Mouse (Mus musculus) cerebellum, adult 18-20 months (tissue): ENCODE data around the gene Zdhhc12.
A peak's percentile ranks its signal among the peaks of the same experiment; 100 is the strongest.

Experiments
- DNase-seq, 2 experiments: peaks; one replicate each; pipeline ENCODE4 v3.0.0; 2021

Gene Zdhhc12

DNA sequence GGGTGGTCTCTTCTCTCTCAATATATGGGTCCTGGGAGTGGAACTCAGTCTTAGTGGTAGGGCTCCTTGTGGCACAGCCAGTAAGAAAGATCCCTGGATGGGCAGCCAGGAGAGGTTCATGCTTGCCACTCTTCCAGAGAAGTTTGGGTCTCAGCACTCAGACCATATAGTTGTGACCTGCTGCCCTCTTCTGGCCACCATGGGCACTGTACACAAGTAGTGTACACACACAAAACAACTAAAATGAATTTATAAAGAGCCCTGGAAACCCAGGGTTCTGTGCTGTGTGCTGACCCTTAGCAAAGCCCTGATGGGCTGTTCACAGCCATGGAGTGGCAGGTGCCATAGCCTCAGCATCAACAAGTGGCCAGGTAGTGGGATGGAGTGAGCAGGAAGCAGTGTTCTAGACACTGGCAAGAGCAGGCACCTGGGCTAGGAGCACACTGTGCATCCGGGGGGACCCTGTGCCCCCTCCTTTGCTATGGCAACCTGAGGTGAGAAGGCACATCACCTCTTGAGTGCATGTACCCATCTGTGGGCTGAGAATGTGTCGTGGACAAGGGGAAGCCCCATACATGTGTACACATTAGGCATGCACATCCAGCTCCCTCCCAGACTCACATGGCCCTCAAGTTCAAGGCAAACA is 2.6 kb upstream of the Zdhhc12 start:
- DNase-seq, result peak; percentile 39 to 41

DNA sequence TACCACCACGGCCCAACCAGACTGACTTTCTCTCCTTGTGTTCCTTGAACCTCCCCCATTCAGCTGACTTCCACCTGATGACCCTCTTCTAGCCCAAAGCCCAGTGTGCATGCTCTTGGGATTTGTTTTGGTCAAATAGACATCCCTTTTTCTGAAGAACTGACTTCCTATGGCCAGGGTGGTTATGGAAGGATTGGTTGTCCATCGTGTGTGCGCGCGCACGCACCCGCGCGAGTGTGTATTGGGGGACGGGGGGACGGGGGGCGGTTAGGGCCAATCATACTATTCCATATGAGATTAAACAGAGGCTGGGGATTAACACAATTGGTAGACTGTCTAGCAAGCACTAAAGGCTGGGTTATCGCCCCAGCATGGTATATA is 750 bp upstream of the Zdhhc12 start:
- no peak for DNase-seq

DNA sequence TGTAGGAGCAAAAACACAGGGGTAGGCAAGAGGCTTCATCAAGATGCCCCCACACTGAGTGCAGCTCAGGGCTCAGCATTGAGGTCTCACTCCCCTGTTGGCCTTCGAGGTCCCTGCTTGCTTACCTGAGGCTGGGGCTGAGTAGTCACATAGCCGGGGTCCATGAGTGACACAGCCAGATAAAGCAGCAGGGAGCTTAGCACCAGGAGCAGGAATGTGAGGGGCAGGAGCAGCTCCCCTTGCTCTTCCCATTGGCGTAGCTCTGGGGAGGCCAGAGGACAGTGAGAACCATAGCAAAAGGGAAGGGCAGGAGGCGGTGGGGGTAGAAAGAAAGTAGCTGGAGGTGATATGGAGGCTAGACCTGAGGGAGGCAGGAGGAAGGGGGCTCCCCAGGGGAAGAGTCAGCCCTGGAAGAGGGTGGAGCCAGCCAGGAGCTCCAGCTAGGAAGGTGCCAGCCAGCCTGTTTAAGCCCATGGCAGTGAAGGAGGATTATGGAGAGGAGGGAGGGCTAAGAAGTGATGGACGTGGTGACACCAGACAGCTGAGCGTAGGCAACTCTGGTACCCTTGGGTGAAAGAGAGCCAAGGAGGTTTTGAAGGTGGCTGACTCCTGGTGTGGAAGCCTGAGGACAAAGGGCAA is 1.0 kb downstream of the Zdhhc12 start:
- no peak for DNase-seq

DNA sequence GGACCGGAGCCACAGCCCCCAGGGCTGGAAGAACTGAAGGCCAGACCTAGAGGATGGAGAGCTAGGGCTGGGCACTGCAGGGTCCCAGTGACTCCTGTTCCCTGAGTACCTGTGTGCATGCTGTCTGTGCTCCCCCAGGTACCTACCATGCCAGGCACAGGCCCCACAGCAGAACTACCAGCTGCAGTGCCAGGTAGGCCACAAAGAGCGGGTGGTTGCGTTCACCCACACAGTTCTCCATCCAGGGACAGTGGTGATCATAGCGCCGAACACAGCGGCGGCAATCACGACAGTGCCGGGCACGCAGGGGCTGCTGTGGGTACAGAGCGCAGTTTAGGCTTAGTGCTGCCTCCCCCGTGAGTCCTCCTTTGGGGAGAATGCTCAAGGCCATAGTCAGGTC is 1.9 kb downstream of the Zdhhc12 start:
- no peak for DNase-seq

DNA sequence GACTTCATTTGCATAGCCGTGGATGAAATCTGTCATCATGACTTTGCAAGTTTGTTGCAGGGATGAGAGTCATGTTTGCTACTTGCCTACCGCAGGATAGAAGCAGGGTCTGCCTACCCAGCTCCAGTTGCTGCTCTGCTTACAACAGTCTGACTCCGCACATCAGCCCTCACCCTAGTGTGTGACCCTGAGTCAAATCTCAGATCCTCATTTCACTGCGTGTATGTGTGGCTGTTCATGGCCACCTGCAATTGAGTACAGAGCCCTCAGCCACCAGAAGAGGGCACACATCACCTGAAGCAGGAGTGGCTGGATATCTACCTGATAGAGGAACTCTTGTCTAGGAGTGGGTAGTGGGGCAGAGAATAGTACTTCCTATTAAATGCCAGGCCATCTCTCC is 6.1 kb downstream of the Zdhhc12 start:
- DNase-seq, result no peak

DNA sequence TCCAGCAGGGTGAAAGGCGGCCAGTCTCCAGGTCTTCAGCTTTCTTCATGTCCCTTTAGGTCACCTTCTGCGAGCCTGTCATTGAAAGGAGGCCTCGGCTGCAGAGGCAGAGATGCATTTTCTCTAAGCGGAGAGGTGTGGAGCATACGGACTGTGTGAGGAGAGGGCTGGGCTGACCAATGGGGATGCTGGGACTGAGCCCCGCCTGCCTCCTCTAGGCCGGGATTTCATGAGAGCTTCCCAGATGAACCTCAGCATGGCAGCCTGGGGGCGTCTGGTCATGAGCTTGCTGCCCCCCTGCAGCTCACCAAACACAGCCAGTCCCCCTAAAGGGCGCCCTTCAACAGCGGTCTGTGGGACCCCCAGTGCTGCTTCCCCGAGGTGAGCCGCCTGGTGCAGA is 8.8 kb downstream of the Zdhhc12 start:
- no peak for DNase-seq

DNA sequence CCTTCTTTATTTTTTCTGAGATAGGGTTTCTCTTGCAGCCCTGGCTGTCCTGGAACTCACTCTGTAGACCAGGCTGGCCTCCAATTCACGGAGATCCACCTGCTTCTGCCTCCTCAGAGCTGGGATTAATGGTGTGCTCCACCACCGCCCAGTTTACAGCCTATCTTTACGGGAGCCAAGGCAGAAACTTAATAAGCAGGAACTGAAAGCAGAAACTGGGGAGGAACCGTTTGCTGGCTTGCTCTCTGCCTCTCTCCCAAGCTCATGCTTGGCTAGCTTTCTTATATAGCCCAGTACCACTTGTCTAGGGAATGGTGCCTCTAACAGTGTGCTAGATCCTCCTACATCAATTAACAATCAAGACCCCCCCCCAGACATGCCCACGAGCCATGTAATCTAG is 9.3 kb downstream of the Zdhhc12 start:
- no peak for DNase-seq

DNA sequence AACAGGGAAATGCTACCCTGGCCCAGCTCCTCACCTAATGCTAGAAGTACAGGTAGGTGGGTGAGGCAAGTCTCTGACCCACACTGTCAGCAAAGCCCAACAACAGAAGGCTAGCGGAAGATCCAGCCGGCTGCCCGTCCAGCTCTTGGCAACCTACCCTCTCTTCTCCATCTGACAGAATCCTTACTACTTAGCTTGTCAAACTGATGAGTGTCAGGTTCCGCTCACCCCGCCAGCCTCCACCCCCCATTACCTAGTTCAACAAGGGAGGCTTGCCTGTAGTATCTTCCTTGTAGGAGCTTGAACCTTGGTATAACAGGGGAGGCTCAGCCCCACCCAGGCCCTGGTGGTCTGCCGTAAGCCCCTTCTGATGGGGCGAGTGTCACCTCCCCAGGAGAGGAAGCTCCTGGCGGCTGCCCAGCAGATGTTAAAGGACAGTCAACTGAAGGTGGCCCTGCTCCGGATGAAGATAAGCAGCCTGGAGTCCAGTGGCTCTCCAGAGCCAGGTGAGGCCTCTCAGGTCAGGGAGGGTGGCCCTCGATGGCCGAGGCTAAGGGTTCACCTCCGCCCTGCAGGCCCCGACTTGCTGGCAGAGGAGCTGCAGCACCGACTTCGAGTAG is 13.2 kb downstream of the Zdhhc12 start:
- DNase-seq, result no peak

DNA sequence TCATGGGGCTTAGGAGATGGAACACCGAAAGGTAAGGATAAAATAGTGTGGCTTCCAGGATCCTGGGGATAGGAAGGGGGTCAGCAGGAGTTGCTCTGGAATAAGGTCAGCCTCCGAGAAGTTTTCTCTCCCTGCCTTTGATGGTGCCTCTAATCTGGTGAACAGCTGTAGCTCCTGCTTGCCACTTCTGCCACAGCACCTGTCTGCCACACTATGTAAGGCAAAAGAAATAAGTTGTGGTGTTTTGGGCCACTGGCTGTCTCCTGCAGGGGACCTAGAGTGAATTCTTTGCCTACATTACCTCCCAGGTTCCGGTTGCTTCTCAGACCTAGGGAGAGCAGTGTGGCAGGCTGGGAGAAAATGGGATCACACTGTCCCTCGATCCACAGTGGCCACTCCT is 14.7 kb downstream of the Zdhhc12 start:
- no peak for DNase-seq

DNA sequence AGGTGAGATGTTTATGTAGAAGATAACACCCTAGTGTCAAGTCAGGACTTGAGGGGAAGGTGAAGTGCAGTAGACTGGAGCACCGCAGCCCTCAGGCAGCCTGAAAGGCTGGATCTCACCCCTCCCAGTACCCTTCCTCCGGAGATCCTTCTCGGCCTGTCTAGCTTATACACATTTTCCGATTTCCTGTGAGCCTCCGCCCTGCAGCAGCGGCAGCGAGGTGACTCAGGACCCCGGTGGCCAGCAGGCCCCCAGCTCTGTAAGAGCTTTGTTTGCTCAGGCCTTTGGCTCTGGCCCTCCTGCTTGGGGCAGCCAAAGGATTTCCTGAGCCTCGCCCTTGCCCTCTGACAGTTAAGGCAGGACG is 15.1 kb downstream of the Zdhhc12 start:
- DNase-seq, result no peak

DNA sequence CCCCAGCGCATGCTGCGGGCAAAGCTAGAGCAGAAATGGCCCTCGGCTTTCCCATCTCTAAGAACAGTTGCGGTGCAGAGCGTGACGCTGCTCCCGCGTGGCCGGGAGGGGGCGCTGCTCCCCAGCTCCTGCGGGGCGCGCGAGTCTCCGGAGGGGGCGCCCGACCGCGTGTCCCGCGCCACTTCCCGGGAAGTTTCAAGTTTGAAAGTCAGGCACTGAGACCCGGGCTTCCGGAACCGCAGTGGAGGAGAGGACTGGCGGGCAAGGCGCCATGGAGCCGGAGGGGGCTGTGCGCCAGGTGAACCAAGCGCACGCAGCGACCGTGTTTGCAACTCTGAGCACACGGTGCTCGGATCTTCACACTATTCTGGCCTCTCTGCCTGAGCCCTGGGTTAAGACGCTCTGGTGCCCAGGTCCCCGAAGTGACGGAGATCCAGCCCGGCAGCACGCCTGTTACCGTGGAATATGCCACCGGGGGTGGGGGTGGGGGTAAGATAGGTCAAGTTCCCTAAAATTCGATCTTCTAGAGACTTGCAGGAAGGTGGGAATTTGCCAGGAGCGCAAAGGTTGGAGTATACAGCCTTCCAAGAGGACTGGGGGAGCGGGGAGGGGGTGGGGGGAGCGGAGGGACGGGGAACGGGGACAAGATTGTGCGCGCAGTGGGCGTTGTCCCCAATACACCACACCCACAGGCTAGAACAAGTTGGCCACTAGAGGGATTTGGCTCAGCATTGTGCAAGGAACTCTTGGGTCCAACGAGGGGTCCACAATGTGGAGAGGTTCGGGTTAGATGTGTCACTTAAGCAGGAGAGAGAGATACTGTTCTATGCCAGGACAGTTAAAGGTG is 15.7 kb downstream of the Zdhhc12 start, which contains the start of gene Pkn3:
Gene Pkn3, plus strand, starts transcription at position 183 of the 847 bp plus-strand sequence.
- peak; percentile 63 to 85 for DNase-seq

DNA sequence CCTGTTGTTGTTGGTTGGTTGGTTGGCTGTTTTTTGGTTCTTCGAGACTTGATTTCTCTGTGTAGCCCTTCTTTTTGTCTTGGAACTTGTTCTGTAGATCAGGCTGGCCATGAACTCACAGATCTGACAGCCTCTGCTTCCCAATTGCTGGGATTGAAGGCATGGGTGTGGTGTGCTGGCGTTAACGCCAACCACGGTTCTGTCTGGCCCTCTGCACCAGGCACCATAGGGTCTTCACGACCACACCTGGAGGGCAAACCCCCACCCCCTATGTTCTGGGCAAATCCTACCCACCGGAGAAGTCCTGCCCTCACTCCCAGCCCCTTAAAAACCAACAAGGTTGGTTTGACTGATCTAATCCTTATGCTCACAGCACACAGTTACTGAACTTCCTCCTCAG is 16.5 kb downstream of the Zdhhc12 start:
- DNase-seq, result no peak

DNA sequence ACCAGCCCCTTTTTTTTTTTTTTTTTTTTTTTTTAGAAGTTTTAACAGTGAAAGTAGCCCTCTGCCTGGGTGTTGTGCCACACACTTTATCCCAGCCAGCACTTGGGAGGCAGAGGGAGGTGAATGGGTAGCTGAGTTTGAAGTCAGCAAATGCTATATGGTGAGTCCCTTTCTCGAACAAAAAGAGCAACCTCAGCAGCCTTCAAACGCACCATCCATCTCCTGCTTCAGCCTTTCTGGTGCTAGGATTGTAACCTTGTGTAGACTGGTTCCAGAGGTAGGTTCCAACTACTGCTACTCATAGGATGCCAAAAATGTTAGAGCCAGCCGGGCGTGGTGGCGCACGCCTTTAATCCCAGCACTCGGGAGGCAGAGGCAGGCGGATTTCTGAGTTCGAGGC is 17.0 kb downstream of the Zdhhc12 start:
- DNase-seq, result no peak

DNA sequence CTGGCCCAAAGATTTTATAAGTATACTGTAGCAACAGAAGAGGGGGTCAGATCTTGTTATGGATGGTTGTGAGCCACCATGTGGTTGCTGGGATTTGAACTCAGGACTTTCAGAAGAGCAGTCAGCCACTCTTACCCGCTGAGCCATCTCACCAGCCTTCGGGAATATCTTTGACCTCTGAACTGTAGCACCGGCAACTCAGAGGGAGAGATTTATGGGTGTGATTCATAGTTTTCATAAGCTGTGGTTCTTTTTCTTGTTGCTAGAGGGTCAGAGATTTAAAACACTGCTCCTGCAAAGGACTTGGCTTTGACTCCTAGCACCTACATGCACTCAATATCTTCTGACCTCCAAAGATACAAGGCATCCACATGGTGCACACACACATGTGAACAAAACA is 17.8 kb downstream of the Zdhhc12 start:
- DNase-seq, result no peak

DNA sequence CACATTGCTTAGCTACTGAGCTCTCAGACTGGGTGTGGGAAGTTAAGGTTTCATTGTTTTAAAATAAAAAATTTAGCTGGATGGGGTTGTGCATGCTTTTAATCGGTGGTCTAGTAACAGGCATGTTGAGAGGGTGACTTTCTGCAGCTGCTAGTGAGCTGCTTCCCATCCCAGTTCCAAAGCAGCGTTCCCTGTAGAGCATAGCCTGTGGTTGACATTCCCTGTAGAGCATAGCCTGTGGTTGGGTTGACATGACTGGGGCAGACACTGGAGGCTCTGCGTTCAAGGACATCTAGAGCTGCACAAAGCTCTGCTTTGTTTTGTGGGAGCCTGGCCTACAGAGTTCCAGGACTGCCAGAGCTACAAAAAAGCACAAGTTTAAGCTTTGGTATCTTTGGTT is 20.2 kb downstream of the Zdhhc12 start:
- no peak for DNase-seq

DNA sequence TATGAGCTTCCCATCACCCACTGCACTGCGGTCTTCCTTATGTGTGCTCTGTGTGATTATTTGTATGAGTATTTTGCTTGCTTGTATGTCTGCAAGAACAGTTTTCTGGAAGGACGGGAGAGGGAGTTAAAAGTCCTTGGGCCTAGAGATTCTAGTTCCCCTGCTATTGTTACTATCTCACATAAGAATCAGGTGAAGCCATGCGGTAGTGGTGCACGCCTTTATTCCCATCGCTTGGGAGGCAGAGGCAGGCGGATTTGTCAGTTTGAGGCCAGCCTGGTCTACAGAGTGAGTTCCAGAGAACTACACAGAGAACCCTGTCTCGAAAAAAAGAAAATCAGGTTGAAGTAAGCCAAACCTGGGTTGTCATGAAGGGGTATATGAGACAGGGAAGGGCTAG is 20.6 kb downstream of the Zdhhc12 start:
- DNase-seq, result no peak

DNA sequence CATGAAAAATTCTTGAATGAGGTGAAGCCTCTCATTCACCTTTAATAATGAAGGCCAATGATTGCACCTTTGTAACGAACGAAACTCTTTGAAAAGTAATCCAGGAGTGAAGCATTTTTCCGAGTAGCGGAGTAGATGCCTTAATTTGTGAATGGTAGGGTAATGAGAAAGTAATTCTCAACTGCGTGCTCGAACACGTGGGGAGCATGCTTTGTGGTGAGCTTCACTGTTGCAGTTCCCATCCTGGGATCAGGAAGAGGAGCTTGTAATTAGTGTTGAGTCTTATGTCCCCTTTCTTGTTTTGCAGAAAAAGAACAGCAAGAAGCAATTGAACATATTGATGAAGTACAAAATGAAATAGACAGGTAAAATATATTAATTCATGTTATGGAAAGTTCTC is 25.5 kb downstream of the Zdhhc12 start:
- no peak for DNase-seq

DNA sequence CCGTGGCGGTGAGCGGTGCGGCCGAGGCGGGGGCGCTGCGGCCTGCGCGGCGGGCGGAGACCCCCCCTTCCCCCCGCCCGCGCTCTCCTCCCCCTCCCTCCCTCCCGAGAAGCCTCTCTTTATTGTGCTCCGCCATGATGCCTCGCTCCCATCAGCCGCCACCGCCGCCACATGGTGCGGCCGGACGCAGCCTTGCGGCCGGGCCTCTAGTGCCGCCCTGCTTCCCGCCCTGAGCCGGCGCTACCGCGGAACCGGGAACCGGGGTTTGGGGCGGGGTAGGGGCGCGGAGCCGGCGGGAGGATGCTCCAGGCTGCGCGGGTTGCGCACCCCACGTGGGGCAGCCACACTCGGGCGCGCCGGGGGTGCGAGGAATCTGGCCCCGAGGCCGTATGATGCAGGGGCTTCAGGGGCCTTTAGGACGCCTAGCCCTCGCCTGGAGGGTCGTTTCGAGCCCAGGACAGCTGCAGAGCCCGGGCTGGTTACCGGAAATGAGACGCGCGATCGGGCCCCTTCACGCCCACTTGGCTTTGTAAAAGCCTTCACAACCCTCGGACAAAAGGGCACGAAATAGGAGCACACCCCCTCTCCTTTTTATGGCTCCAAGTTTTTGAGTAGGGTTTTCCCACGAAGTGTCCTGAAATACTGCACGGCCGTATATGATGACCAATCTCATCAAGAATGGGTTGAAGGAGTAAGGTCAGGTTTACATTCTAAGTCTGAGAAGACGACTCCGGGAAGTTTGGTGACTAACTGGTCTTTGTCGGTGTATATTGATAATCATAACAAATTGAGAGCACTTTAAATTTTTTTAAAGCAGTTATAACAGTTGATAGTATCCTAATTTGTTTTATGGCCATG is 26.2 kb downstream of the Zdhhc12 start:
- DNase-seq, result peak; percentile 41 to 63

DNA sequence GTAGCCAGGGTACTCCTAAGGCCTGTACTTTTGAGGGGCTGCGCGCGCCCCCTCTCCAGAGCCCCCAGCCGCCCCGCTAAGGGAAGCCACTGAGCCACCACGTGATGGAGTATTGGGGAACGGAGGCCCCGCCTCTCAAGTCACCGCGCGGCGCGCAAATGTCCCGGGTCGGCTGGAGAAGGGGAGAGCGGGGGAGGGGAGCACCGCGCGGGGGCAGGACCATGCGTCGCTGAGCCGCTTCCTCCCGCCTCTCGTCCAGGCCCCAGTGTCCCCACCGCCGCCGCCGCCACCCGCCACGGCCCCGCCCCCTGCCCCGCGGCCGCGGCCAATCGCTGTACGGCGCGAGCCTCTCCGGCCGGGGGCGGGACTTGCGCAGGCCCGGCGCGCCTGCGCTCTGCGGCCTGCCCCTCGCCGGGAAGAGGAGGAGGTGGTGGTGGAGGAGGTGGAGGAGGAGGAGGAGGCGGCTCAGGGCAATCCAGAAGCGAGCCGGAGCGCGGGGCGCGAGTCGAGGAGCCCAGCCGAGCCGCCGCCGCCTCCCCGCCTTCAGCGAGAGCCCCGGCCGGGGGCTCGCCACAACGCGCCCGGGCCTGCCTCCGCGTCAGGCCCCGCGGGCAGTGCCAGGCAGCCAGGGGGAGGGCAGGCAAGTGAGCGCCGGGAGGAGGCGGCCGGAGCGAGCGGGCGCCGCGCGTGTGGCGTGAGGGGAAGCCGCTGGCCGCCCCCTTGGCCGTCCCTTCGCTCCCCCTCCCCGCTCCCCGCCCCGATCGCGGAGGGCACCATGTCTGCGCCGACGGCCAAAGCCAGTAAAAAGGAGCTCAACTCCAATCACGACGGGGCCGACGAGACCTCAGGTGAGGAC is 27.2 kb downstream of the Zdhhc12 start:
- DNase-seq, result peak; percentile 95 to 98

DNA sequence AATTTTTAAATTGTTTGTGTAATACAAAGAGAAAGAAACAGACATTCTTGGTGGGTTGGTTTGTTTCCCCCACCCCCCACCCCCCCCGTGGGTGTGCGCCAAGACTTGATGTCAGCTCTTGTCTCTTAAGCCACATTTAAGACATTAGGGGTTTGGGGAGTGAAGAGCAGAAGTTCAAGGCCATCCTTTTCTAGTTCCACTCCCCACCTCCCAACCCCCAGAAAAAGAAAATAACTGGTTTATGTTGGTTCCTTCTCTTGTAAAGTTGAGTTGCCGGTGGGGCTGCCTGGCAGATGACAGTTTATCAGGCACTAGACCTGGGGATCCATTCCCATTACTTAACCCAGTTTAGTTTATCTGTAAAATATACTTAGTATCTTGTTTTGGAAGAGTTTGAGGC is 29.1 kb downstream of the Zdhhc12 start:
- DNase-seq, result no peak

DNA sequence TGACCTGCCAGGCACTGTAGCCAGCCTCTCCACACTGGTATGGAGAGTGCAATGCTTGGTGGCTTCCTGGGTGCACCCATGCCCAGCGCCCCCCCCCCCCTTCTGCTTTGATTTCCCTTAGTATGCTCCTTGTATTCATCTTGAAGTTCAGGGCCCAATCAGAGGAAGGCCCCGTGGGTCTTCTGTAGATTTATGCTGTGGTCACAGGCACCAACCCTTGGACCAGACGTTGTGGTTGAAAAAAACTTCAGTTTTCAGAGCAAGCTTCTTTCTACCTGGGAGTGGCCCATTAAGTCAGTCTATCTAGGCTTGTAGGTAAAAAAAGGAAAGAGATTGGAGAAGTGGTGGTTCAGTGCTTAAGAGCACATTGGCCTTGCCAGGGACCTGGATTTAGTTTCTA is 29.7 kb downstream of the Zdhhc12 start:
- DNase-seq, result no peak

DNA sequence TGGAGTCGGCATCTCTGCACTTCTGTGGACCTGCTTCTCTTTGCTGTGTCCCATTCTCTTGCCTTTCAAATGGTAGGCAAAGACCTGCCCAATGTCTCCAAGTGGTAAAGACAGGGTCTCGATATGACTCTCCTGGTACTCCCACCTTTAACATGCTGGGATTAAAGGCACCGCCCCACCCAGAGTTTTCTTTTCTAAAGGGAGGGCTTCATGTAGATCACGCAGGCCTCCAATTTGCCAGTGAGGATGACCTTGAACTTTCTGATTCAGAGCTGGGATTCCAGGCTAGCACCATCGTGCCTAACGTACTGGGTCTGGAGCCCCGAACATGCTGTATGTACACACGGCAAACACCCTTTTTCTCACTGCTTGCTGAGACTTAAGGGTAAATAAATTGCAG is 30.2 kb downstream of the Zdhhc12 start:
- DNase-seq, result no peak
